Mouse (Mus musculus): Measurements from ENCODE around the gene Gm14459.
"Not testable (repeated sequence)": the region's sequence is repeated elsewhere in the genome, so short reads cannot be mapped to it uniquely, and the experiment has no call there.

The Gm14459 gene

DNA sequence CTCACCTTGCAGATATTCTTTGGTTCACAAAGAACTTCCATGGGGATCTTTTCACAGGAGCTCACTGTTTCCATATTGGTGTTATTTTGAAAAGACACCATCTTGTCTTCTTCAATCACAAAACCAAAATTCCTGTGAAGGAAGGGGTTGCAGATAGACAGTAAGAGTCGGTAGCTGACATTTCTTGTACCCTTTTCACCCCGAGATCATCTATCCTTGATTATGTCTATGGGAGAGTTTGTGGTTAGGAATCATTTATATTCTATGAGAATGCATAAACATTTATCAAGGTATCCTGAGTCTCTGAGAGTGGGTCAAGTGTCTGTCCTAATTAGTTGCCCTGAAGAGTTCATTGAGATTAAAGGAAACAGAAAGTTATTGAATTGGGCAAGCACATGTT, at the start of gene Gm14459:
Gene Gm14459, minus strand, starts transcription at position 101 of the 400 bp plus-strand sequence.
- DNase-seq (ENCODE audit: low spot score), result no peak

DNA sequence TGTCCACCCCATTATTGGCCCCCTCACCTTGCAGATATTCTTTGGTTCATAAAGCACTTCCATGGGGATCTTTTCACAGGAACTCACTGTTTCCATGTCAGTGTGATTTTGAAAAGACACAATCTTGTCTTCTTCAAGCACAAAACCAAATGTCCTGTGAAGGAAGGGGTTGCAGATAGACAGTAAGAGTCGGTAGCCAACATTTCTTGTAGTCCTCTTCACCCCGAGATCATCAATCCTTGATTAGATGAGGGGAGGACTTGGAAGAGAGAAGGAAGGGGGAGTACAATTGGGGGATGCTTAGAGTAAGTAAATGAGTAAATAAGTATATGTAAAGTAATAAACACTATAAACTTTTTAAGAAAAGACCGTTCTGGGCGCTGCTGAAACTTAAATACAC, 23.4 kb upstream of the Gm14459 start, which contains the start of gene Ssxb6:
Gene Ssxb6, minus strand, starts transcription at position 101 of the 400 bp plus-strand sequence.
- not testable (repeated sequence) for DNase-seq (ENCODE audit: low spot score)
